Mouse (Mus musculus) hindbrain, embryonic 14.5 days (tissue): ENCODE measurements around the gene Scaper. TPM values are rescaled to one million over a fixed set of nuclear protein-coding genes. Genes with fewer than 3 reads are reported as not detected.

Experiments used
- ATAC-seq: fragments of 200-750 bp; cut with Nextera tagmentation; 2 replicates; pipeline ENCODE4 v1.8.0; 2017; ENCODE audit warnings: moderate number of reproducible peaks, mild to moderate bottlenecking, moderate TSS enrichment, moderate library complexity; ENCODE audit not compliant: low FRiP score
- DNase-seq: peaks from one replicate; pipeline ENCODE4 v3.0.0-alpha.2; 2015; ENCODE audit warnings: low spot score
- H3K27ac ChIP-seq: fragments of 300-500 bp; sonication (generic); 2 replicates; pipeline ENCODE4 v1.5.1; 2014; ENCODE audit warnings: mild to moderate bottlenecking, moderate library complexity
- H3K27me3 ChIP-seq: fragments of 300-500 bp; sonication (generic); 2 replicates; pipeline ENCODE4 v1.6.1; 2014; ENCODE audit warnings: mild to moderate bottlenecking, low read length, mixed read lengths; ENCODE audit not compliant: control insufficient read depth, insufficient read depth
- H3K36me3 ChIP-seq: fragments of 300-500 bp; sonication (generic); replicated peaks from 2 replicates; pipeline ENCODE4 v1.6.1; 2014; ENCODE audit not compliant: control insufficient read depth, insufficient read depth
- H3K4me1 ChIP-seq: fragments of 300-500 bp; sonication (generic); replicated peaks from 2 replicates; pipeline ENCODE4 v1.6.1; 2014; ENCODE audit warnings: antibody characterized with exemption, low read length, mixed read lengths; ENCODE audit not compliant: control insufficient read depth, insufficient read depth
- H3K4me2 ChIP-seq: fragments of 300-500 bp; sonication (generic); replicated peaks from 2 replicates; pipeline ENCODE4 v1.6.1; 2014; ENCODE audit warnings: mild to moderate bottlenecking, moderate library complexity
- H3K4me3 ChIP-seq: fragments of 300-500 bp; sonication (generic); replicated peaks from 2 replicates; pipeline ENCODE4 v1.5.1; 2014; ENCODE audit warnings: mild to moderate bottlenecking, low read length
- H3K9ac ChIP-seq: fragments of 300-500 bp; sonication (generic); 2 replicates; pipeline ENCODE4 v1.6.1; 2014
- H3K9me3 ChIP-seq: fragments of 300-500 bp; sonication (generic); 2 replicates; pipeline ENCODE4 v1.6.1; 2016; ENCODE audit warnings: low read length; ENCODE audit not compliant: control insufficient read depth
- WGBS: fragments of 180-500 bp; shearing (Covaris S2); extraction: QIAGEN DNeasy Blood & Tissue Kit; methylation state at CpG from one replicate; pipeline ENCODE4 v1.1.7; 2014; 5-methylcytosine and 5-hydroxymethylcytosine counted together
- polyA plus RNA-seq: library from polyadenylated mRNA; unstranded; fragments of >200 nt; fragmentation: Nextera tagmentation; extraction: Ambion mirVana; gene quantifications from 2 replicates; pipeline ENCODE4 v1.2.1, GENCODE M21; 2014

Gene Scaper
- polyA plus RNA-seq, 1 experiment from 2014 or later, result 43.5 TPM

- no peak overlapping the region for H3K27ac ChIP-seq
These were observed 366.8 kb downstream of the Scaper start for GRCm38 (mm10) chr9:55571071-55571470.

GRCm38 (mm10) chr9:55568466-55569159, 369.3 kb downstream of the Scaper start:
- H3K27ac ChIP-seq, result no peak overlapping the region
- no peaks in the 10 kb centered on the region for H3K4me1 ChIP-seq
- ATAC-seq, result no peak
- WGBS, result 69% methylated on average over 5 of the region's 5 CpGs
- H3K4me3 ChIP-seq, result no peak overlapping the region
- H3K27me3 ChIP-seq, result no peaks in the 10 kb centered on the region
- no peak overlapping the region for H3K9ac ChIP-seq
- no peak for DNase-seq
- no peaks in the 10 kb centered on the region for H3K36me3 ChIP-seq
- H3K9me3 ChIP-seq, result no peaks in the 10 kb centered on the region
- H3K4me2 ChIP-seq, result no peak overlapping the region

More at GRCm38 (mm10) chr9:55571071-55571470, 366.8 kb downstream of the Scaper start:
- Histone ChIP-seq H3K4me2 (no peak overlapping the region), H3K9ac (no peak overlapping the region), H3K36me3 (no peaks in the 10 kb centered on the region), H3K4me3 (no peak overlapping the region), H3K9me3 (no peaks in the 10 kb centered on the region), H3K27me3 (no peaks in the 10 kb centered on the region), H3K4me1 (no peaks in the 10 kb centered on the region)
- WGBS, result 88% methylated on average over 1 of the region's 1 CpGs
- no peak for DNase-seq
- ATAC-seq, result no peak

- Histone ChIP-seq H3K27ac (no peak overlapping the region), H3K4me1 (no peaks in the 10 kb centered on the region)
- WGBS, result 79% methylated on average over 1 of the region's 1 CpGs
These were observed 377.0 kb downstream of the Scaper start for GRCm38 (mm10) chr9:55560960-55561359.

GRCm38 (mm10) chr9:55554986-55555385, 382.9 kb downstream of the Scaper start:
- Histone ChIP-seq H3K27ac (no peak overlapping the region), H3K4me3 (no peak overlapping the region), H3K4me2 (no peak overlapping the region), H3K9ac (no peak overlapping the region), H3K27me3 (peaks cover 19% of the 10 kb centered on the region), H3K36me3 (0 out of 2 replicates have a peak, but pooled peaks cover 13% of the 10 kb centered on the region), H3K9me3 (no peaks in the 10 kb centered on the region), H3K4me1 (no peaks in the 10 kb centered on the region)
- ATAC-seq, result no peak
- no peak for DNase-seq
- WGBS, result 88% methylated on average over 1 of the region's 1 CpGs

More at GRCm38 (mm10) chr9:55560960-55561359, 377.0 kb downstream of the Scaper start:
- H3K9me3 ChIP-seq, result no peaks in the 10 kb centered on the region
- ATAC-seq (no peak), DNase-seq (no peak)
- H3K27me3 ChIP-seq, result no peaks in the 10 kb centered on the region
- no peak overlapping the region for H3K4me2 ChIP-seq
- no peak overlapping the region for H3K9ac ChIP-seq
- no peak overlapping the region for H3K4me3 ChIP-seq
- no peaks in the 10 kb centered on the region for H3K36me3 ChIP-seq

GRCm38 (mm10) chr9:55549302-55549890, 388.5 kb downstream of the Scaper start:
- Histone ChIP-seq H3K27me3 (peaks cover 74% of the 10 kb centered on the region), H3K36me3 (0 out of 2 replicates have a peak, but pooled peaks cover 13% of the 10 kb centered on the region), H3K4me3 (no peak overlapping the region), H3K9me3 (no peaks in the 10 kb centered on the region), H3K4me1 (no peaks in the 10 kb centered on the region), H3K9ac (no peak overlapping the region), H3K4me2 (no peak overlapping the region), H3K27ac (no peak overlapping the region)
- DNase-seq (no peak), ATAC-seq (no peak)
- 5% methylated on average over 16 of the region's 16 CpGs for WGBS

- H3K36me3 ChIP-seq, result 0 out of 2 replicates have a peak, but pooled peaks cover 13% of the 10 kb centered on the region
- WGBS, result 12% methylated on average over 3 of the region's 3 CpGs
- no peak overlapping the region for H3K4me3 ChIP-seq
- H3K4me2 ChIP-seq, result no peak overlapping the region
- DNase-seq, result no peak
- H3K9me3 ChIP-seq, result no peaks in the 10 kb centered on the region
- no peak for ATAC-seq
- no peak overlapping the region for H3K9ac ChIP-seq
- H3K27me3 ChIP-seq, result peaks cover 79% of the 10 kb centered on the region
- 0 out of 2 replicates have a peak, but pooled peaks cover 4% of the 10 kb centered on the region for H3K4me1 ChIP-seq
- H3K27ac ChIP-seq, result no peak overlapping the region
These were observed 389.0 kb downstream of the Scaper start for GRCm38 (mm10) chr9:55548871-55549270.

GRCm38 (mm10) chr9:55546176-55547010, 391.5 kb downstream of the Scaper start:
- WGBS, result 2% methylated on average over 63 of the region's 63 CpGs
- 0 out of 2 replicates have a peak, but pooled peaks cover 4% of the 10 kb centered on the region for H3K4me1 ChIP-seq
- peak overlapping the region; percentile 16; the same call in 1 of the 2 replicates for H3K4me3 ChIP-seq
- peak; percentile 22; the same call in 1 of the 2 replicates for ATAC-seq
- H3K9ac ChIP-seq, result no peak overlapping the region
- H3K27me3 ChIP-seq, result peaks cover 98% of the 10 kb centered on the region
- H3K27ac ChIP-seq, result no peak overlapping the region
- no peak for DNase-seq
- H3K9me3 ChIP-seq, result no peaks in the 10 kb centered on the region
- 0 out of 2 replicates have a peak, but pooled peaks cover under 1% of the 10 kb centered on the region for H3K36me3 ChIP-seq
- H3K4me2 ChIP-seq, result peak overlapping the region; percentile 37

GRCm38 (mm10) chr9:55545556-55546175, 392.3 kb downstream of the Scaper start:
- peaks cover 99% of the 10 kb centered on the region for H3K27me3 ChIP-seq
- DNase-seq (no peak), ATAC-seq (no peak)
- H3K27ac ChIP-seq, result no peak overlapping the region
- H3K9me3 ChIP-seq, result no peaks in the 10 kb centered on the region
- H3K36me3 ChIP-seq, result no peaks in the 10 kb centered on the region
- no peak overlapping the region for H3K9ac ChIP-seq
- H3K4me2 ChIP-seq, result peak overlapping the region; percentile 37; the same call in 1 of the 2 replicates
- 0 out of 2 replicates have a peak overlapping the region, but pooled peaks have one; percentile 16 for H3K4me3 ChIP-seq
- 0 out of 2 replicates have a peak, but pooled peaks cover 4% of the 10 kb centered on the region for H3K4me1 ChIP-seq
- WGBS, result 4% methylated on average over 41 of the region's 41 CpGs
